Mouse (Mus musculus): ENCODE data around the gene Stat5b. TPM values are rescaled to one million over a fixed set of nuclear protein-coding genes. Genes with fewer than 3 reads are reported as not detected.

Gene Stat5b
- polyA plus RNA-seq, 1 experiment: 44.7 TPM

- Histone ChIP-seq H3K4me3 (replicated peaks; ENCODE audit: extremely low read depth, low read depth, low read length) (no peak overlapping the region), H3K4me1 (ENCODE audit: control insufficient read depth, insufficient read depth, low read length) (peaks cover 18% of the 10 kb centered on the region)
- 25% methylated on average over 5 of the region's 5 CpGs for WGBS
- no peak for DNase-seq
- TF ChIP-seq CTCF (IDR thresholded peaks at IDR 0.05; ENCODE audit: insufficient read depth, low read length) (no peak), POLR2A (IDR thresholded peaks at IDR 0.05; ENCODE audit: borderline replicate concordance, extremely low read depth, low read depth, low read length) (no peak)
Observed at GRCm38 (mm10) chr11:100738749-100739148, 111.8 kb downstream of the Stat5b start.

DNA sequence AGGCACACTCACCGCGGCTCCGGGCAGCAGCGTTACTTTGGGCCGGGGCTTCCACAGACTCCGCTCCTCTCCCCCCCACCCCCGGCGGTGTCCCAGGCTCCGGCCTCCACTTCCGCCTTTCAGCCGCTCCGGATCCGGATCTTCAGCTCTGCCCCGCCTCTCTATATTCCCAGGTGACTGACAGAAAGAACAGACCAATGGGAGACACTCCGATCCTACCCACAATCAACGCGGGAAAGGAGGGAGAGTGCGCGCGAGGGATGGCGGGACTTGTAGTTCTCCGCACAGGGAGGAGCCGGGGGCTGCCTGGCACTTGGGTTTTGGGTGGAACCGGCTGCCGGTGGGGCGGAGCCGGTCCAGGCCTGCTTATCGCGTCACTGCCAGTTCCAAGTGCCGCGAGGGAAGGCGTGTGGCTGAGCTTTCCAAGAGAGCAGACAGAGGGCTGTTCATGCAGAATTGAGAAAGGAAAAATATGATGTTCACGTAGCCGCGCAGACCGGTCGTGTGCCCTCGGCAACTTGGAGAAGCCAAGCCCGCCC lies 112.4 kb downstream of the Stat5b start, which contains the start of gene Rab5c:
Gene Rab5c, minus strand, starts transcription at position 150 of the 539 bp plus-strand sequence.
- peak; percentile 98 for DNase-seq
- Histone ChIP-seq H3K4me1 (ENCODE audit: control insufficient read depth, insufficient read depth, low read length) (peaks cover 18% of the 10 kb centered on the region), H3K4me3 (replicated peaks; ENCODE audit: extremely low read depth, low read depth, low read length) (peak within 1 kb of the TSS; percentile 98)
- TF ChIP-seq CTCF (IDR thresholded peaks at IDR 0.05; ENCODE audit: insufficient read depth, low read length) (no peak), POLR2A (IDR thresholded peaks at IDR 0.05; ENCODE audit: borderline replicate concordance, extremely low read depth, low read depth, low read length) (peak; percentile 61; the same call in 1 of the 2 replicates)
- WGBS: under 1% methylated on average over 39 of the region's 39 CpGs

DNA sequence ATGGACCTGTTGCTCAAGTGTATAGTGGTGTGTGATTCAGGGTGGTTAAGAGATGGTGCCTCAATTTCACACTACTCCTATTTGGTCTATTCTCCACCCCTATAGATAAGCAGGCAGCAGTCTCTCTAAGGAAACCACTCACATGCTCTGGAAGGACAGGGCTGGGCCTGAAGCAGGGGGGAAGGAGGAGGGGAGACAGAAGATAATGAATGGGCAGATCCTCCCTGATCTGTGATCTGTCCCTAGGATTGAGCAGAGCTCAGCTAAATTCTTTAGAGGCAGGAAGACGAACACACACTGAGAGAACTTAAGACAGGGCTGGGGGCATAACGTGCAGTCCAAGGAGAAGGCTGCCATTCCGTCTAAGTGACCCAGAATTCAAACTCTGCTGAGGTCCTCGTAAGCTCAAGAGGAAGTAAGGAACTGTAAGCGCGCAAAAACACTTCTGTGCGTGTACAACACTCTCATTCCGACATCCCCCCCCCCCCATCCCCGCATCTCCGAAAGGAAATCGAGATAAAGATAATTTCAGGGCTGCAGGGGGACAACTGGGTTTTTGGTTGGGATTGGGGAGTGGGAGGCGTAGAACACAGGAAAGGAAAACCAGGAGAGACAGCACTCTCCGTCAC lies 113.3 kb downstream of the Stat5b start:
- H3K4me1 ChIP-seq (ENCODE audit: control insufficient read depth, insufficient read depth, low read length): peaks cover 18% of the 10 kb centered on the region
- under 1% methylated on average over 13 of the region's 13 CpGs for WGBS
- TF ChIP-seq CTCF (IDR thresholded peaks at IDR 0.05; ENCODE audit: insufficient read depth, low read length): no peak
- no peak for TF ChIP-seq POLR2A (IDR thresholded peaks at IDR 0.05; ENCODE audit: borderline replicate concordance, extremely low read depth, low read depth, low read length)
- no peak for DNase-seq
- H3K4me3 ChIP-seq (replicated peaks; ENCODE audit: extremely low read depth, low read depth, low read length): peak overlapping the region; percentile 98

- DNase-seq: no peak
- TF ChIP-seq CTCF (IDR thresholded peaks at IDR 0.05; ENCODE audit: insufficient read depth, low read length) (no peak), POLR2A (IDR thresholded peaks at IDR 0.05; ENCODE audit: borderline replicate concordance, extremely low read depth, low read depth, low read length) (no peak)
- peaks cover 18% of the 10 kb centered on the region for H3K4me1 ChIP-seq (ENCODE audit: control insufficient read depth, insufficient read depth, low read length)
- WGBS: 44% methylated on average over 4 of the region's 4 CpGs
- H3K4me3 ChIP-seq (replicated peaks; ENCODE audit: extremely low read depth, low read depth, low read length): peak overlapping the region; percentile 98
Observed at GRCm38 (mm10) chr11:100736746-100737080, 113.8 kb downstream of the Stat5b start.

DNA sequence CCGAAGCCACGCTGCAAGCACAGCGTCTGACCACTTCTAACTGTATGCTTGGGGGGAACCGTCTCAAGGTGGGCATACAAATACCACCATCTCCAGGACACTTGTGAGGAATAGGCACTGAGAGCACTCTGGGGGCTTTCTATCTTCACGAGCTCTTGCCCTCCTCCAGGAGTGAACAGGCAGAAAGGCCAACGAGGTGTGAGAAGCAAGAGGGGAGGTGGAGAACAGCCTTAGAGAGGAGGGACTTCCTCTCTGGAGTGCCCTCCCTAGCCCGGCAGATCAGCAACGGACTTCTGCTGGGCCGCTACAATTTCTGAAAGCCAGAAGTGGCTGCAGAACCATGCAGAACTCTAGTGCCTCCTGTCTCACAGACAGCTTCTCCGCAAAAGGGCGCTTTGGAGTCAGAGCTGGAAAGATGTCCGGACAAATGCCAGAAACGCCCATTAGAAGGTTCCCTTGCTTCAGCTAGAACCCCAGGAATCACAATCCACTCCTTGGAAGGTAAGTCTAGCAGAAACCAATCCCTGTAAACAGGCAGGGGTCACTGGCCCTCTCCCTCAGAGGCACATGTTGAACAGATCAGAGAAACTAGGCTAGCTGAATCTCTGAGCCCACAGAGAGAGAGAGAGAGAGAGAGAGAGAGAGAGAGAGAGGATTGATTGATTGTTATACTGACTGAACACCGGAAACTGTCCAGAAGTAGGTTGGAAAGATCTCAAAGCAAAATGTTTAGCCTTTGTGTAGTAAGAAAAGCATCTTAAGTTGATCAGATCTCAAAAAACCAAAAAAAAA lies 114.4 kb downstream of the Stat5b start:
- peak overlapping the region; percentile 47 for H3K4me3 ChIP-seq (replicated peaks; ENCODE audit: extremely low read depth, low read depth, low read length)
- WGBS: 33% methylated on average over 14 of the region's 14 CpGs
- no peak for DNase-seq
- H3K4me1 ChIP-seq (ENCODE audit: control insufficient read depth, insufficient read depth, low read length): peaks cover 18% of the 10 kb centered on the region
- TF ChIP-seq CTCF (IDR thresholded peaks at IDR 0.05; ENCODE audit: insufficient read depth, low read length) (no peak), POLR2A (IDR thresholded peaks at IDR 0.05; ENCODE audit: borderline replicate concordance, extremely low read depth, low read depth, low read length) (no peak)

GRCm38 (mm10) chr11:100735134-100735865 lies 115.2 kb downstream of the Stat5b start:
- H3K4me3 ChIP-seq (replicated peaks; ENCODE audit: extremely low read depth, low read depth, low read length): peak overlapping the region; percentile 14
- TF ChIP-seq POLR2A (IDR thresholded peaks at IDR 0.05; ENCODE audit: borderline replicate concordance, extremely low read depth, low read depth, low read length): no peak
- TF ChIP-seq CTCF (IDR thresholded peaks at IDR 0.05; ENCODE audit: insufficient read depth, low read length): no peak
- H3K4me1 ChIP-seq (ENCODE audit: control insufficient read depth, insufficient read depth, low read length): peaks cover 18% of the 10 kb centered on the region
- WGBS: 71% methylated on average over 9 of the region's 9 CpGs
- no peak for DNase-seq

Other genes with a start within 250 kb of the Stat5b start
- 59.4 and 84.5 TPM in 2 replicates for gene Nkiras2, start 231.5 kb downstream of the Stat5b start, polyA plus RNA-seq (2012; rRNA removed)
- 29.8 and 56.5 TPM in 2 replicates for gene Dnajc7, start 230.6 kb downstream of the Stat5b start, polyA plus RNA-seq (2012; rRNA removed)
- gene Zfp385c, start 158.3 kb downstream of the Stat5b start, polyA plus RNA-seq (2012; rRNA removed): 0.36 and 4.9 TPM in 2 replicates
- 8.2 and 9.8 TPM in 2 replicates for gene Dhx58, start 146.5 kb downstream of the Stat5b start, polyA plus RNA-seq (2012; rRNA removed)
- 27.3 and 28.2 TPM in 2 replicates for gene Kat2a, start 138.3 kb downstream of the Stat5b start, polyA plus RNA-seq (2012; rRNA removed)
- gene Hspb9, start 136.9 kb downstream of the Stat5b start, polyA plus RNA-seq (2012; rRNA removed): 0.36 TPM in 1 of 2 replicates, not detected in the other
- gene Rab5c, start 112.5 kb downstream of the Stat5b start, polyA plus RNA-seq (2012; rRNA removed): 235 and 252 TPM in 2 replicates
- 1.1 and 1.8 TPM in 2 replicates for gene Kcnh4, start 90.8 kb downstream of the Stat5b start, polyA plus RNA-seq (2012; rRNA removed)
- gene Hcrt, start 87.8 kb downstream of the Stat5b start, polyA plus RNA-seq (2012; rRNA removed): not detected in 2 replicates
- 14.4 and 18.2 TPM in 2 replicates for gene Ghdc, start 79.8 kb downstream of the Stat5b start, polyA plus RNA-seq (2012; rRNA removed)
- 19.0 and 20.4 TPM in 2 replicates for gene Stat5a, start 8.6 kb upstream of the Stat5b start, polyA plus RNA-seq (2012; rRNA removed)
- 115 and 147 TPM in 2 replicates for gene Stat3, start 88.8 kb upstream of the Stat5b start, polyA plus RNA-seq (2012; rRNA removed)
- 270 and 280 TPM in 2 replicates for gene Cavin1, start 120.2 kb upstream of the Stat5b start, polyA plus RNA-seq (2012; rRNA removed)
- gene Atp6v0a1, start 158.7 kb upstream of the Stat5b start, polyA plus RNA-seq (2012; rRNA removed): 81.9 and 102 TPM in 2 replicates
- gene Naglu, start 219.3 kb upstream of the Stat5b start, polyA plus RNA-seq (2012; rRNA removed): 32.2 and 33.5 TPM in 2 replicates
- gene Hsd17b1, start 227.7 kb upstream of the Stat5b start, polyA plus RNA-seq (2012; rRNA removed): 0.17 and 0.29 TPM in 2 replicates
- 40.2 and 43.9 TPM in 2 replicates for gene Coasy, start 231.8 kb upstream of the Stat5b start, polyA plus RNA-seq (2012; rRNA removed)
- 25.5 and 47.0 TPM in 2 replicates for gene Mlx, start 236.6 kb upstream of the Stat5b start, polyA plus RNA-seq (2012; rRNA removed)
- 1.5 and 2.1 TPM in 2 replicates for gene Psmc3ip, start 244.7 kb upstream of the Stat5b start, polyA plus RNA-seq (2012; rRNA removed)

Data from lung, adult 2 months (tissue).